Mouse (Mus musculus) erythroblast, embryonic 14.5 days (primary cell): ENCODE measurements around the gene Snrnp25. TPM values are rescaled to one million over a fixed set of nuclear protein-coding genes. Genes with fewer than 3 reads are reported as not detected.

Source experiments
- H3K27me3 ChIP-seq: 2 replicates; pipeline ENCODE4 v1.6.1; 2012; ENCODE audit warnings: inconsistent platforms; ENCODE audit not compliant: control insufficient read depth
- H3K36me3 ChIP-seq: 2 replicates; pipeline ENCODE4 v1.6.1; 2012; ENCODE audit warnings: mild to moderate bottlenecking, inconsistent platforms; ENCODE audit not compliant: control insufficient read depth
- H3K4me1 ChIP-seq: 2 replicates; pipeline ENCODE4 v1.6.1; 2012; ENCODE audit warnings: inconsistent platforms; ENCODE audit not compliant: control insufficient read depth
- H3K4me3 ChIP-seq: replicated peaks from 2 replicates; pipeline ENCODE3; 2012; ENCODE audit warnings: moderate library complexity, mild to moderate bottlenecking, inconsistent platforms
- H3K9me3 ChIP-seq: 2 replicates; pipeline ENCODE4 v1.6.1; 2012; ENCODE audit warnings: low read length, inconsistent platforms, mixed read lengths; ENCODE audit not compliant: control insufficient read depth
- GATA1 ChIP-seq: IDR thresholded peaks from 2 replicates; pipeline ENCODE4 v1.6.1; 2012; ENCODE audit warnings: low read length, inconsistent platforms, mixed read lengths
- TAL1 ChIP-seq: IDR thresholded peaks from 3 replicates; pipeline ENCODE4 v1.6.1; 2012; ENCODE audit warnings: low read length, inconsistent platforms, mixed read lengths
- polyA plus RNA-seq: library from polyadenylated mRNA; stranded (reverse); fragments of >175 nt; gene quantifications from 2 replicates; pipeline ENCODE4 v1.2.3, GENCODE M21; 2012

Gene Snrnp25
- 25.7 and 48.2 TPM in 2 replicates for polyA plus RNA-seq

DNA sequence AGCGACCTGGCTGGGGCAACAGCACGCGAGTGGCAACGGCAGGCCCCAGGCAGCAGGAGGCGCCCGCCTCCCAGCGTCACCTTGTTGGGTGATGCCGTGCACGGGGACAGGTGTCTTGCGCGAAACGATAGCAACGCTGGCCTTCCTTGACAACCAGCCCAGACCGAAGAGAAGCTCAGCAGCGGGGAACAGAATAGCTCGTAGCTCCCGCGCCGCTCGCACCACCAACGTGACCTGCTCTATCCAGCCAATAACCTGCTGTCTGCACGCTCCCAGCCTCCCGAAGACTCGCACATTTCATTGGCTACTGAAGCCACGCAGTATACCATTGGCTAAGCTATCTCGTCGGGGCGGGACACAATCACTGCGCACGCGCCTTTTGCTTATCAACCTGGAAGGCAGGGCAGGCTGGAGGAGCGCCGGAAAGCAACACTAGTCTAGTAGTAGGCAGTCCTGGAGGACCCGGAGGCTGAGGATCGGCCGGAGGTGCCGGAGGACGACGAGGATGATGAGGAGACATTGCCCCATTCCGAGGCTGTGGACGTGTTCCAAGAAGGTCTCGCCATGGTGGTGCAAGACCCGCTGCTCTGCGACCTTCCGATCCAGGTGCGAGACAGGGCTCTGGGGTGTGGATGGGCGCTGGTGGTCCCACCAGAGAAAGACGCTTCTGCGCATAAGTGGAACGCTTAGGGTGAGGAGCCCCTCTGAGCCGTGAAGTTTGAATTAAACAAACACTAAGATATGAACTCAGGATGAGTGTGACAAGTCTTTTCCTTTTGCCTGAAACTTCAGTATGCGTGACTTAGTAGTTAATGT lies at the start of gene Snrnp25:
Gene Snrnp25 (plus strand): TSS at position 358 of the 816 bp plus-strand sequence.
- peaks cover 39% of the 10 kb centered on the region for H3K36me3 ChIP-seq
- TF ChIP-seq TAL1 = no peak
- peak; percentile 69 for TF ChIP-seq GATA1
- H3K27me3 ChIP-seq = peaks cover 4% of the 10 kb centered on the region; the same call in 1 of the 2 replicates
- H3K9me3 ChIP-seq = no peaks in the 10 kb centered on the region
- peak within 1 kb of the TSS; percentile 74 for H3K4me3 ChIP-seq
- H3K4me1 ChIP-seq = peaks cover 44% of the 10 kb centered on the region

- TF ChIP-seq TAL1 = no peak
- TF ChIP-seq GATA1 = no peak
- Histone ChIP-seq H3K9me3 (no peaks in the 10 kb centered on the region), H3K4me3 (no peak overlapping the region), H3K36me3 (no peaks in the 10 kb centered on the region), H3K4me1 (peaks cover under 1% of the 10 kb centered on the region), H3K27me3 (peaks cover 19% of the 10 kb centered on the region)
Measured at GRCm38 (mm10) chr11:32156854-32157630, 48.2 kb upstream of the Snrnp25 start.

DNA sequence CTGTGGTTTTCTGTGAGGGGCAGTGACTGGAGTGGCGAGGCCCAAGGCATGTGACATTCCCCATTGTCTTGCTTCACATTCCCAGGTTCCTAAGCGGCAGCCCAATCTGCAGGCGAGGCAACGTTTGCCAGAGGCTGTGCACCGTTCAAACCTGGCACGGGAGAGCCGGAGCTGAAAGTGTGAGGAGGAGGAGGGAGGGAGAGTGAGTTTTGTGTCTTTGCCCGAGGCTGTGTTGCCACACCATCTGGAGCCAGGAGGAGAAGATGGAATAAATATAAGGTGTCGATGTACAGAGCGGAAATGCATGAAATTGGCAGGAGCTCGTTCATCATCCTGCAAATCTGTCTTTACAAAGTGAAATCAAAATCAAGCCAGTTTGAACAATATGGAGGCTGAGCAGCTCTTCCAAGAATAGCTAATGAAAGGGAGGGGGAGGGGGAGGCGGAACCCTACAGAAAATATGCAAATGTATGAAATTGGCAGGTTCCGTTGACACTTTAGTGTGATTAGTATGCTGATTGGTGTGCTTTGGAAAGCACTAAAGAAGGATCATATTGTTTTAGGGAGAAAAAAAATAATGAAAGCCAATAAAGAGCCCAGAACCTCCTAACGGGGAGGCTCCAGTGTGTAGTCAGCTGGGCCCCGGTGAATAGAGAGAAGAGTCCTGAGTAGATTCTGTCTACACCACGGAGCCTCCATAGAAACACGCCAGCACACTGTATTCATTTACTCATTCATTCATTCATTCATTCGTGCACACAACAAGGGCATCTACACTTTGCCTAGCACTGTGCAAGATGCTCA lies 47.2 kb upstream of the Snrnp25 start:
- Histone ChIP-seq H3K4me3 (no peak overlapping the region), H3K4me1 (peaks cover 4% of the 10 kb centered on the region), H3K9me3 (no peaks in the 10 kb centered on the region), H3K36me3 (no peaks in the 10 kb centered on the region), H3K27me3 (peaks cover 23% of the 10 kb centered on the region)
- TF ChIP-seq GATA1 = no peak
- TF ChIP-seq TAL1 = no peak

- TF ChIP-seq TAL1 (no peak), GATA1 (no peak)
- H3K9me3 ChIP-seq = no peaks in the 10 kb centered on the region
- no peaks in the 10 kb centered on the region for H3K36me3 ChIP-seq
- peaks cover 4% of the 10 kb centered on the region for H3K4me1 ChIP-seq
- no peak overlapping the region for H3K4me3 ChIP-seq
- peaks cover 23% of the 10 kb centered on the region for H3K27me3 ChIP-seq
Measured at GRCm38 (mm10) chr11:32159176-32159575, 46.0 kb upstream of the Snrnp25 start.

GRCm38 (mm10) chr11:32160341-32160740 lies 44.9 kb upstream of the Snrnp25 start:
- Histone ChIP-seq H3K36me3 (no peaks in the 10 kb centered on the region), H3K9me3 (no peaks in the 10 kb centered on the region), H3K27me3 (peaks cover 23% of the 10 kb centered on the region), H3K4me3 (no peak overlapping the region), H3K4me1 (peaks cover 4% of the 10 kb centered on the region)
- no peak for TF ChIP-seq GATA1

DNA sequence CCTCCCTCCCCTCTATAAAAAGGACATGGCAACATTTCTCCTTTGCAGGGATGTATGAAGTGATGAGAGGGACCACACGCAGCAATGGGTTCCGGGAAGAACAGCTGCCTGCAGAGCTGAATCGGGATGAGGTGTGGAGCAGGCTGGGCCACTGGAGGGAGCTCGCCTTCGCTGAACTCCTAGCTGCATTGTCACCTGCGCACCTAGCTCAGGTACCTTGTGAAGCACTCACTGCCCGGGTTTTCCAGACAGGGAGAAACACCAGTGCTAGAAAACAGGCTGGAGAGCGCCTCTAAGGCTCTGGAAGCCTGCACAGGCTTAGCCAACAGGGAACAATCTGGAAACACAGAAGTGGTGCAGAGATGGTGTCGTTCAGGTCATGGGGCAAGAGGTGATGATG lies 43.7 kb upstream of the Snrnp25 start:
- H3K4me3 ChIP-seq = no peak overlapping the region
- peaks cover 23% of the 10 kb centered on the region for H3K27me3 ChIP-seq
- H3K4me1 ChIP-seq = peaks cover 4% of the 10 kb centered on the region
- TF ChIP-seq TAL1 (no peak), GATA1 (no peak)
- no peaks in the 10 kb centered on the region for H3K36me3 ChIP-seq
- no peaks in the 10 kb centered on the region for H3K9me3 ChIP-seq

DNA sequence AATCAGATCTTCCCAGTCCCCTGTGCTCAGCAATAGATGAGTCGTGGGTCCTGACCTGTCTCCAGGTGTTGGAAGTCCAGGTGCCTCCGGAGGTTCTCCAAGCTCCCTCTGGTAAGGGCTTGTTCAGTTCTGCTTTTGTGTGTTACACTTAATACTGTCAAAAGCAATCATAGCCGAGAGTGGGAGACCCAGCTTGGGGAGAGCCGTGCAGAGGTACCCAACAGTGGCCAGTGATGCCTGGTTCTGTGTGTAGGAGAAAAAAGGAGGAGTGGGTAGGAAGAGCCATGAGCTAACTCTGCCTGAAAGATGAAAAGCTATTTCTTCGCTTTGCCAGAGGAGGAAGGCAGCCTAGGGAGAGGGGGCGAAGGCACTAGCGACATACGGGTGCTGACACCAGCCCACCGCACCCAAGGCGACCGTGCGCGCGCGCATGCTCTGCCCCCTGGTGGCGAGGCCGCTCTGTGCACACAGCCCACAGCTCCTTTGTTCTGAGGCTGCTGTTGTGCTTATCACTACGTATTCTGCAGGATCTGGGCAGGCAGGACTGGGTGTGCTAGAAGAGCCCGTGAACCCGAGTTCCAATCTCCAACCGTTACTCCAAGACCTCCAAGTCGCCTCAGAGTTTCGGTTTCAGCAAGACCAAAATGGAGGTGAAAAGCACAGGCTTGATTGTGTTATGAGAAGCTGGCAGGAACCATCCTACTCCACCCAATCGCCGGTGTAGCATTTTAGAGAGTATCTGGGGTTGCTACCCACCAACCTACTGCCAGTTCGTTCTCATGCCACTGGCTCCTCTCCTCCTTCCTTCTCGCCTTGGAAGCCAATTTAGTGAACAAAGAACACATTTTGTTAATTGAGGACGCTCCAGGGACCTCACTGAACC lies 43.1 kb upstream of the Snrnp25 start:
- TF ChIP-seq TAL1 = no peak
- no peak for TF ChIP-seq GATA1
- Histone ChIP-seq H3K27me3 (peaks cover 23% of the 10 kb centered on the region), H3K36me3 (no peaks in the 10 kb centered on the region), H3K4me1 (peaks cover 4% of the 10 kb centered on the region), H3K4me3 (no peak overlapping the region), H3K9me3 (no peaks in the 10 kb centered on the region)

GRCm38 (mm10) chr11:32166683-32167082 lies 38.5 kb upstream of the Snrnp25 start:
- Histone ChIP-seq H3K36me3 (no peaks in the 10 kb centered on the region), H3K9me3 (no peaks in the 10 kb centered on the region), H3K4me1 (peaks cover 7% of the 10 kb centered on the region), H3K4me3 (no peak overlapping the region), H3K27me3 (peaks cover 7% of the 10 kb centered on the region)
- TF ChIP-seq TAL1 (no peak), GATA1 (no peak)
